Mouse (Mus musculus) liver, adult 2 months (tissue): ENCODE results near the gene Rrad.

Experiments
- CTCF ChIP-seq: fragments of 200-500 bp; IDR thresholded peaks from 2 replicates; pipeline ENCODE4 v1.5.1; 2011; ENCODE audit warnings: low read depth, low read length, control low read depth
- POLR2A ChIP-seq: fragments of 200-500 bp; IDR thresholded peaks from 2 replicates; pipeline ENCODE4 v1.6.1; 2011; ENCODE audit warnings: low read length, control low read depth; ENCODE audit not compliant: insufficient read depth; ENCODE audit errors: extremely low read depth

GRCm38 (mm10) chr8:104640241-104640640, 9.1 kb upstream of the Rrad start:
- TF ChIP-seq CTCF, result no peak
- TF ChIP-seq POLR2A, result no peak
